Mouse (Mus musculus) liver, postnatal 0 days (tissue): ENCODE measurements around the gene Mrpl58.

Experiments
- CTCF ChIP-seq: sonication (generic); IDR thresholded peaks from 2 replicates; pipeline ENCODE4 v1.5.1; 2016; ENCODE audit warnings: antibody characterized with exemption, low read depth
- EP300 ChIP-seq: IDR thresholded peaks from 2 replicates; pipeline ENCODE4 v1.6.1; 2016; ENCODE audit warnings: antibody characterized with exemption, low read depth, mild to moderate bottlenecking

DNA sequence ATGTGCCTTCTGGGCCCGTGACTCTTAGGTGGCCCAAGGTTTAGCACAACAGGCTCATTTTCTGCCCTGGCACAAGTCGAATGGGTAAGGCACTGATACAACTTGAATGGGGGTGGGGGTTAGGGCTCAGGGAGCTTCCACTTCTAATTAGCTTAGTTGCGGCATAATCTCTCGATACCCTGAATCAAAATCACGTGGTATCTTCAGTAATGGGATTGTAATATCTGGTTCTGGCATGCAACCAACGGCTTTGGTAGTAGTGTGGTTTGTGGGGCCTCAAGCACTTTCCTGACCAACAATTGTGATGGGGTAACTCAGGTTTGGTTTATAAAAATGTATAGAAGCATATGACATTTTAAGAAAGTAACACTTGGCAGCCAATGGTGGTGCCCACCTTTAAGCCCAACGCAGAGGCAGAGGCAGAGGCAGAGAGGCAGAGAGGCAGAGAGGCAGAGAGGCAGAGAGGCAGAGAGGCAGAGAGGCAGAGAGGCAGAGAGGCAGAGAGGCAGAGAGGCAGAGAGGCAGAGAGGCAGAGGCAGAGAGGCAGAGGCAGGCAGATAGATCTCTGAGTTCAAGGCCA is 48.8 kb downstream of the Mrpl58 start:
- TF ChIP-seq CTCF = no peak
- no peak for TF ChIP-seq EP300
